Mouse (Mus musculus) frontal cortex, postnatal 36 days (tissue): ENCODE data around the gene Fyb2.

Experiments
- DNase-seq, 2 experiments: peaks; one replicate each; pipeline ENCODE4 v3.0.0; 2022; ENCODE audit warnings: low spot score in 2 of 2

Gene Fyb2

DNA sequence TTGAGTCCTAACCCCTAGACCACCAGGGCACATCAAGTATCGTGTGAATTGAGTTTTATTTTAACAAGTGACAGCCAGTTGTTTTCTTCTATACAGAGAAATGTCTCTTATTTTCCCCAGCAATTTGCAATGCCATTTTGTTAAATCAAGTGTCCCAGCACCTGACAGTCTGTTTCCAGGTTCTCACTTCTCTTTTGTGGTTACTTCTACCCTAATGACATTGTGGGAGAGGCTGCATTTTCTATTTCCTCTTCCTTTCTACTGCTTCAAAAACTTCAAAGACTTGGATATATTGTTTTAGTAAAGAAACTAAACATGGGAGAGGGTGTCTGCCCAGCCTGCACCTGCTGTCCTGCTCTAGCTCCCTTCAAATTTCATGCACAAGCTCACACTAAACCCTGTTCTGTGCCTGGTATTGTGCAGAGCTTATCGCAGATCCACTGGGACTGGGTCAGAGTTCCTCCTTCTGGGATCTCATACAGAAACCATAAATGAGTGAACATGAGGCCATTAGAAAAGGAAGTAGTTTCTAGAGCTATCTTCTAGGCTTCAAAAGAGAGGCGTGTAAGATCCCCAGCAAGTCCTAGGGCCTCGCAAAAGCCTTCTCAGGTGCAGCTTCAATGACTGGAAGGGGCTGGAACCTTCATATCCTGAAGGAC lies 94.2 kb downstream of the Fyb2 start:
- DNase-seq = no peak

DNA sequence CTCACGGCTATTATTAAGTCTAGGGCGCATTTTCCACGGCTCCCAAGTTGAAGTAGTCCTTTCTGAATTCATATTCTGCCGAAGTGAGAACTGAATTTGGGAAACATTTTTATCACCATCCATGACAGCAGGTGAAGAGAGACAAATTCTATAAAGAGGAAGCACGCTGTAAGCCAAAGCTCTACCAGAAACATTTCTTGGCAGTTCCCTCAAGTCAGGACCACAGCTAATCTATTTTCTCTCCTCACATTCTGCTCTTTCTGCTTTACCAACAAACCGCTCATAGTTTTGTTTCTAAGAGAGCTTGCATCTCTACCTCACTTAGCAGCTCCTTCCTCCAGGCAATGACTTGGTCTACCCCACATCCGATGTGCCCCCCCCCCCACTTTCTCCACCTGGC lies 100.5 kb downstream of the Fyb2 start:
- DNase-seq = no peak

DNA sequence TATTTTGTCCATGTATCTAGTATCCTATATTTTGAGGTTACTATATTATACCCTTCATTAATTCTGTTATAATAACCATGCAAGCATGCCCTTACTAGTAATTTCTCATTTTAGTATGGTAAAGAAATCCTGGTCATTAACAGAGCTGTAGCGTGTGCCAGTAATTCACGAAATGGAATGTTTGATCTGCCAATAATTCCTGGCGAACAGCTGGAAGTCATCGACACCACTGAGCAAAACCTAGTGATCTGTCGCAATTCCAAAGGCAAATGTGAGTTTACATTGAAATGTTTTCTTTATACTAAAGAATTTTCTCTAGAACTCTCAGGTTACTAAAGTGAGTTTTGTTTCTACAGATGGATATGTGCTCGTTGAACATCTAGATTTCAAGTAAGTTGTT lies 102.2 kb downstream of the Fyb2 start:
- no peak for DNase-seq

DNA sequence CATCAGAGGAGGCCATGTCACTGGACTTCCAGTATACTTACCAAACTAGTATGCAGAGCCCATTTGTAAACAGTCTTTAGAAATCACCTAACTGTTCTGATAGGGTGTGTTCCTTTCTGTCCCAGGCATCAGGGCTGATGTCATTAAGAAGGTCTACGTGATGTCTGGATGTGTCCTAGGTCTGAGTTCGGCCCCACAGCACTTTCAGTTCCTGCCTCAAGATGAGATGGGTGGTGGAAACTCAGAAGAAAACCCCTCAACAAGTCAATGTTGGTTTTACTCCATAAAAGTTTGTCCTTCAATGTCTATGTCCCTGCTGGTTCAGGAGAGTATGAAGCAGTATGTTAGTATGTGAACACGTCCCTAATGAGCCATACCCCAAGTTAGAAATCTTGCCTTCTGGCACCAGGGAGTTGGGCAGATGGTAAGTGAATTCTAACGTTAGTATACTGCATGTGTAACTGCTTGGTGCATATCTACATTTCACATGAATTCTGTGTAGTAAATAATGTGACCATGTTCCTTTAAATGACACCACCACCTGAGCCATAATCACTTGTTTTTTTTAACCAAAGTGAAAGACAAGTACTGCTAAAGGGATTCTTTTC lies 102.9 kb downstream of the Fyb2 start:
- DNase-seq = no peak

DNA sequence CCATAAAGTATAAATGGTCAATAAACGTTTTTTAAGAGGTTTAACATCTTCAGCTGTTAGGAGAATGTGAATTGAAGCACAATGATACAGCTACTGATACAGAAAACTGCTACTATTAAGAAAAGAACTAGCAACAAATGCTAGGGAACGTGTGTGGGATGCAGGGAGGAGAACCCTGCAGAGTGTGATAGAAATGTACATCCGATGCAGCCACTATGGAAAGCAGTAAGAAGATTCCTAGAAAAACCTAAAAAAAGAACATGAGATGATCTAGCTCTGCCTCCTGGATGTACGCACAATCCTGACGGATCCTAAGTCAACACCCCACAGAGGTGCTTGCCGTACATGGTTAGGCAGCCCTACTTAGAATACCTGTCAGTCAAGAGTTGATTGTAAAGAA lies 114.0 kb downstream of the Fyb2 start:
- peak in 1 of 2 experiments; percentile 29 for DNase-seq

DNA sequence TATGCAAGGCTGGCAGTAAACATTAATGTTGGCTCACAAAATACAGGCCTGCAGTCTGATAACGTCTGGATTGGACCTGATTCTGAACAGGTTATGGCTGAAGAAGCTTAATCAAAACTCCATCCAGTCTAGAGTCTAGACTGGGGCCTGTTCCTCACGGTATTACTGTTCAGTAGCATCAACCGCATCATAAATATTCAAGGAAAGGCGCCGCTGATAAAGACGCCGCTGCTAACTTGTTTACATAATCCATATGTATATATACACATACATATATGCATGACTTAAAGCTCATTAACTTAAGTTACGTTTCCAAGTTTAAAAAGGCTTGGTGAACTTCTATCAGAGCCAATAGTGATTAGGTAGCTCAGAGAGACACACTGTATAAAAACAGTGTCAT lies 117.8 kb downstream of the Fyb2 start:
- DNase-seq = no peak

DNA sequence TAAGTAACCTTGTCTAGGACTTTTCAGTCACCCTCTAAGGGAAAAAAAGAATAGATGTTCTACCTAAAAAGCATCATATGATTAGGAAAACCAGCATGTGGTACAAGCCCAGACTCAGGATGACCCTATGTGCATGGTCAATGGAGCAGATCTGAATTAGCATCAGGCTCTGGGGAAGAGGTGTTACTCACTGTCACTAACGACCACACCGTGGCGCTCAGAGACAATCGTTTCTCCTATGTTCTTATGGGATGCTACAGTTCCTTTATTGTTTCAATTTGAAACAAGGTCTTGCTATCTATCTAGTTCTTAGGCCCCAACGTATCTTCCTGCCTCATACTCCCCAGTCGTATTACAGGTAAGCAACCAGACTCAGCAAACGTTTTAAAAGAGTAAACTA lies 119.9 kb downstream of the Fyb2 start:
- DNase-seq = no peak

DNA sequence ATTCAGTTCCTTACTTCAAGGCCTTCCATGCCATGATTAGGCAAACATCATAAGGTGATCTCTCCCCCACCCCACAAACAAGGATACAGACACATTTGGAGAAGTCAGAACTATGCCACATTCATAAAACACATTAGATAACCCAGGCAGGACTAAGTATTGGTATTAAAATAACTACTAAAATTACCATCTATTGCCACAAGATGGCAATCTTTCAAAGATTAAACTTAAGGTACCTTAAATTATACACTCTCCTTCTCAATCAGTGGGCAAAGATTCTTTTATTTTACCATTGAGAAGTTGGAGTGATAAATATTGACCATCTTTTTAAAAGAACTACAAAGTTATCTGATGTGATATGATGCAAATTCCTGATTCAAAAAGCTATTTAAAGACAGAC lies 121.0 kb downstream of the Fyb2 start:
- DNase-seq = no peak

DNA sequence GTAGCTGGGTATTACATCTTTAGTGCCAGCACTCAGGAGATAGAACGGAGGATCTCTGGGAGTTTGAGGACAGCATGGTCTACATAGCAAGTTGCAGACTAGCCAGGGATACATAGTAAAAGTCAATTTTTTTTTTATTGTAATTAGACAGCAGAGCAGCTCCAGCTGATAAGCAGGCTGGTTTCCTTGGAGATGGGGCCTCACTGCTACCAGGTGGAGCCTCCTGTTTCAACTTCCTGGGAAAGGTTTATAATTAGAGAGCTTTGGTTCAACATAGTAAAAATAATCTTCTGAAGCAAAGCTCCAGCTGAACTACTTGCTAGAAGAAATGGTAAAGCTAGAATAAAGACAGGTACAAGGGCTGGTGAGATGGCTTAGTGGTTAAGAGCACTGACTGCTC lies 136.8 kb downstream of the Fyb2 start:
- no peak for DNase-seq

DNA sequence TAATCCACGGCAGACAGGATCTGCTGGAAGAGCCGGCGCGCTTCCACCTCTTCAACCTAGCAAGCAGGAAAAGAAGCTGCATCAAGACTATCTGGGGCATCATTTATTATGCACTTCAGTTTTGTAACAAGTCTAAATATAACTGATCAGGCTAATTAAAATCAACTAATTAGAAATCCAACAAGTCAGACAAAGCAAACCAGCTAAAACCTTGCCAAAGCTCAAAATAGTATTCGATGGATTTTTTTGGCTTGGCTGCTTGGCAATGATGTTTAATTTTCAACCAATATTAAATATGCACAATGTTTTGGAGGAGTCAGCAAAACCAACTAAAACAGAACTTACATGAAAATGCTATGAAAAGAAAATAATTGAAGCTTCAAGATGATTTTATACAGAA lies 138.0 kb downstream of the Fyb2 start:
- DNase-seq = no peak
